Mouse (Mus musculus): Measurements from ENCODE around the gene Man2c1. TPM values are rescaled to one million over a fixed set of nuclear protein-coding genes. Genes with fewer than 3 reads are reported as not detected.

The Man2c1 gene
- polyA plus RNA-seq, 1 experiment from 2014 or later, result 24.8 TPM

DNA sequence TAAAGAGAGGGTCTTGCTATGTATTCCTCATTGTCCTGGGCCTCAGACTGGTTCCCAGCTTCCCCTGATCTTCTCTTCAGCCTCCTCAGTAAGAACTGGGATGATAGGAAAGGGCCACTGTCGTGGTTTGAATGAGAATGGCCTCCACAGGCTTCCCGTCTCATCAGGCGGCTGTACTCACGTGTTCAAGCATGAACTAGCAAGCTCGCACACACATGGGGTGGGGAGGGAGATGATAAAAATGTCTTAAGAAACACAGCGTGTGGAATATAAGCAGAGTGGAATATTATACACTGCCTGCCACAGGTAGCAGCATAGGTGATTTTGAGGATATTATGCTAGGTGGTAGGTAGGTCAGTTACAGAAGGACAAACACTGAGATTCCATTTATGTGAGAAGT lies 18.5 kb downstream of the Man2c1 start:
- H3K27ac ChIP-seq (replicated peaks; ENCODE audit: low read depth, low read length), result no peak overlapping the region
- 73% methylated on average over 6 of the region's 6 CpGs for WGBS
- peak overlapping the region; percentile 85 for H3K4me2 ChIP-seq (ENCODE audit: low read depth, severe bottlenecking)
- peak overlapping the region; percentile 75; the same call in 1 of the 2 replicates for H3K9ac ChIP-seq (ENCODE audit: low read length)
- no peaks in the 10 kb centered on the region for H3K27me3 ChIP-seq (ENCODE audit: control insufficient read depth, insufficient read depth, low read length)
- H3K9me3 ChIP-seq (ENCODE audit: control insufficient read depth, low read length), result no peaks in the 10 kb centered on the region
- peak overlapping the region; percentile 50; the same call in 1 of the 2 replicates for H3K4me3 ChIP-seq (ENCODE audit: low read depth, low read length)
- H3K36me3 ChIP-seq (ENCODE audit: control insufficient read depth, insufficient read depth, low read length), result no peaks in the 10 kb centered on the region
- DNase-seq (ENCODE audit: low spot score) (no peak), ATAC-seq (ENCODE audit: insufficient number of reproducible peaks, low FRiP score, low TSS enrichment, low read depth) (no peak)
- H3K4me1 ChIP-seq (ENCODE audit: control insufficient read depth, insufficient read depth, low read length), result peaks cover 5% of the 10 kb centered on the region

GRCm38 (mm10) chr9:57150192-57150591 lies 19.7 kb downstream of the Man2c1 start:
- Histone ChIP-seq H3K36me3 (ENCODE audit: control insufficient read depth, insufficient read depth, low read length) (no peaks in the 10 kb centered on the region), H3K9me3 (ENCODE audit: control insufficient read depth, low read length) (no peaks in the 10 kb centered on the region), H3K27me3 (ENCODE audit: control insufficient read depth, insufficient read depth, low read length) (no peaks in the 10 kb centered on the region), H3K9ac (ENCODE audit: low read length) (no peak overlapping the region), H3K4me1 (ENCODE audit: control insufficient read depth, insufficient read depth, low read length) (peaks cover 5% of the 10 kb centered on the region), H3K27ac (replicated peaks; ENCODE audit: low read depth, low read length) (no peak overlapping the region), H3K4me3 (ENCODE audit: low read depth, low read length) (no peak overlapping the region), H3K4me2 (ENCODE audit: low read depth, severe bottlenecking) (no peak overlapping the region)
- WGBS, result 80% methylated on average over 5 of the region's 5 CpGs
- no peak for DNase-seq (ENCODE audit: low spot score)
- no peak for ATAC-seq (ENCODE audit: insufficient number of reproducible peaks, low FRiP score, low TSS enrichment, low read depth)

GRCm38 (mm10) chr9:57152331-57152730 lies 21.8 kb downstream of the Man2c1 start:
- H3K36me3 ChIP-seq (ENCODE audit: control insufficient read depth, insufficient read depth, low read length), result no peaks in the 10 kb centered on the region
- no peaks in the 10 kb centered on the region for H3K27me3 ChIP-seq (ENCODE audit: control insufficient read depth, insufficient read depth, low read length)
- ATAC-seq (ENCODE audit: insufficient number of reproducible peaks, low FRiP score, low TSS enrichment, low read depth) (no peak), DNase-seq (ENCODE audit: low spot score) (no peak)
- no peak overlapping the region for H3K27ac ChIP-seq (replicated peaks; ENCODE audit: low read depth, low read length)
- H3K4me1 ChIP-seq (ENCODE audit: control insufficient read depth, insufficient read depth, low read length), result peaks cover 5% of the 10 kb centered on the region
- no peak overlapping the region for H3K9ac ChIP-seq (ENCODE audit: low read length)
- H3K9me3 ChIP-seq (ENCODE audit: control insufficient read depth, low read length), result no peaks in the 10 kb centered on the region
- WGBS, result 35% methylated on average over 6 of the region's 6 CpGs
- H3K4me2 ChIP-seq (ENCODE audit: low read depth, severe bottlenecking), result no peak overlapping the region
- H3K4me3 ChIP-seq (ENCODE audit: low read depth, low read length), result no peak overlapping the region

GRCm38 (mm10) chr9:57156383-57156782 lies 25.9 kb downstream of the Man2c1 start:
- WGBS, result 96% methylated on average over 7 of the region's 7 CpGs
- Histone ChIP-seq H3K27ac (replicated peaks; ENCODE audit: low read depth, low read length) (no peak overlapping the region), H3K4me2 (ENCODE audit: low read depth, severe bottlenecking) (no peak overlapping the region), H3K9ac (ENCODE audit: low read length) (no peak overlapping the region), H3K4me1 (ENCODE audit: control insufficient read depth, insufficient read depth, low read length) (no peaks in the 10 kb centered on the region; the same call in 1 of the 2 replicates), H3K4me3 (ENCODE audit: low read depth, low read length) (no peak overlapping the region), H3K27me3 (ENCODE audit: control insufficient read depth, insufficient read depth, low read length) (no peaks in the 10 kb centered on the region), H3K36me3 (ENCODE audit: control insufficient read depth, insufficient read depth, low read length) (no peaks in the 10 kb centered on the region), H3K9me3 (ENCODE audit: control insufficient read depth, low read length) (no peaks in the 10 kb centered on the region)
- no peak for ATAC-seq (ENCODE audit: insufficient number of reproducible peaks, low FRiP score, low TSS enrichment, low read depth)
- DNase-seq (ENCODE audit: low spot score), result no peak

DNA sequence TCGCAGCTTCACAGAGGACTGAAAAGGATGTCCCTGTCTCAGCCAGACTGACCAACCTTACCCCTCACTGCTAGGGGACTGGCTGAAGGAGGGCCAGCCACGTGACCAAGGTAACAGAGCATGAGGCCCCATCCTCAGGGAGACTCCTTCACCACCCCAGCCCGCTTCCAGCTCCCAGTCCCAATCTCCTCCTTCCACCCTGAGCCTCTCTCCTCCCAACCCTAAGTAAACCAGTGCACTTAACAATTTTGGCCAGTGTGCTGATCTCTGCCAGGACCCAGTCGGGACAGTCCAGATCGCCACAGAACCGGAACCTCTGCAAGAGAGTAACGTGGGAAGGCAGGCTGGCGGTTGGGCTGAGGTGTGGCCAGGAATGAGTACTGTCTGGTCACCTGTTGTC lies 26.3 kb downstream of the Man2c1 start:
- H3K9ac ChIP-seq (ENCODE audit: low read length), result no peak overlapping the region
- H3K36me3 ChIP-seq (ENCODE audit: control insufficient read depth, insufficient read depth, low read length), result no peaks in the 10 kb centered on the region
- DNase-seq (ENCODE audit: low spot score), result no peak
- WGBS, result 86% methylated on average over 8 of the region's 8 CpGs
- H3K9me3 ChIP-seq (ENCODE audit: control insufficient read depth, low read length), result no peaks in the 10 kb centered on the region
- no peak overlapping the region for H3K4me2 ChIP-seq (ENCODE audit: low read depth, severe bottlenecking)
- no peak for ATAC-seq (ENCODE audit: insufficient number of reproducible peaks, low FRiP score, low TSS enrichment, low read depth)
- no peaks in the 10 kb centered on the region; the same call in 1 of the 2 replicates for H3K4me1 ChIP-seq (ENCODE audit: control insufficient read depth, insufficient read depth, low read length)
- H3K27me3 ChIP-seq (ENCODE audit: control insufficient read depth, insufficient read depth, low read length), result no peaks in the 10 kb centered on the region
- H3K27ac ChIP-seq (replicated peaks; ENCODE audit: low read depth, low read length), result no peak overlapping the region
- H3K4me3 ChIP-seq (ENCODE audit: low read depth, low read length), result no peak overlapping the region

GRCm38 (mm10) chr9:57157499-57157898 lies 27.0 kb downstream of the Man2c1 start:
- WGBS, result 38% methylated on average over 13 of the region's 13 CpGs
- no peaks in the 10 kb centered on the region for H3K9me3 ChIP-seq (ENCODE audit: control insufficient read depth, low read length)
- no peaks in the 10 kb centered on the region for H3K27me3 ChIP-seq (ENCODE audit: control insufficient read depth, insufficient read depth, low read length)
- no peak overlapping the region for H3K27ac ChIP-seq (replicated peaks; ENCODE audit: low read depth, low read length)
- no peaks in the 10 kb centered on the region; the same call in 1 of the 2 replicates for H3K4me1 ChIP-seq (ENCODE audit: control insufficient read depth, insufficient read depth, low read length)
- H3K4me3 ChIP-seq (ENCODE audit: low read depth, low read length), result peak overlapping the region; percentile 74
- H3K36me3 ChIP-seq (ENCODE audit: control insufficient read depth, insufficient read depth, low read length), result no peaks in the 10 kb centered on the region
- no peak for ATAC-seq (ENCODE audit: insufficient number of reproducible peaks, low FRiP score, low TSS enrichment, low read depth)
- H3K4me2 ChIP-seq (ENCODE audit: low read depth, severe bottlenecking), result peak overlapping the region; percentile 91
- DNase-seq (ENCODE audit: low spot score), result no peak
- H3K9ac ChIP-seq (ENCODE audit: low read length), result peak overlapping the region; percentile 69

DNA sequence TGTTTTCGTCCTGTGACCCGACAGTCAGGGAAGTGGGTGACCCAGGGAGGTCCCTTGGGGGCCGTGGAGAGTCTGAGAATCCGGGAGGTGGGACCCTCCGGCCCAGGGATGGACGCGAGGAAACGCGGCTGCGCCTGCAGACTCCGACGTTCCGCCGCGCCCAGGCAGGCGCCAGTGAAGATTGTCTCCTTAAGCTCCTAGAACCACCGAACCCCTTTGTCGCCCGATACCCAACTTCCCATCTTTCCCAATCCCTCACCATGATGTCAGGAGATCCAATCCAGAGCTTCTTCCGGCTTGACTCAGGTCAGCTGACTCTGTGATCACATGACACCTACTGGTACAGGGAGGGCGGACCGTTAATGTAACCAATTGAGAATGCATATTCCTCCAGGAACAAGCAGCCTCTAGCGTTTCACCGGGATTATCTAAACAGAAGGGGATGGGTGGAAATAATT lies 27.6 kb downstream of the Man2c1 start, which contains the start of gene Commd4:
Gene Commd4, minus strand, starts transcription at position 319 of the 458 bp plus-strand sequence.
- Histone ChIP-seq H3K27me3 (ENCODE audit: control insufficient read depth, insufficient read depth, low read length) (no peaks in the 10 kb centered on the region), H3K4me3 (ENCODE audit: low read depth, low read length) (peak within 1 kb of the TSS; percentile 74), H3K36me3 (ENCODE audit: control insufficient read depth, insufficient read depth, low read length) (no peaks in the 10 kb centered on the region), H3K9ac (ENCODE audit: low read length) (peak within 1 kb of the TSS; percentile 69), H3K27ac (replicated peaks; ENCODE audit: low read depth, low read length) (no peak within 1 kb of the TSS), H3K9me3 (ENCODE audit: control insufficient read depth, low read length) (no peaks in the 10 kb centered on the region), H3K4me2 (ENCODE audit: low read depth, severe bottlenecking) (peak within 1 kb of the TSS; percentile 91), H3K4me1 (ENCODE audit: control insufficient read depth, insufficient read depth, low read length) (no peaks in the 10 kb centered on the region; the same call in 1 of the 2 replicates)
- peak; percentile 94 for DNase-seq (ENCODE audit: low spot score)
- peak; percentile 71; the same call in 1 of the 2 replicates for ATAC-seq (ENCODE audit: insufficient number of reproducible peaks, low FRiP score, low TSS enrichment, low read depth)
- under 1% methylated on average over 24 of the region's 24 CpGs for WGBS

GRCm38 (mm10) chr9:57158506-57158905 lies 28.0 kb downstream of the Man2c1 start:
- Histone ChIP-seq H3K4me2 (ENCODE audit: low read depth, severe bottlenecking) (peak overlapping the region; percentile 91), H3K9ac (ENCODE audit: low read length) (no peak overlapping the region), H3K4me1 (ENCODE audit: control insufficient read depth, insufficient read depth, low read length) (no peaks in the 10 kb centered on the region; the same call in 1 of the 2 replicates), H3K4me3 (ENCODE audit: low read depth, low read length) (peak overlapping the region; percentile 74), H3K27ac (replicated peaks; ENCODE audit: low read depth, low read length) (no peak overlapping the region), H3K27me3 (ENCODE audit: control insufficient read depth, insufficient read depth, low read length) (no peaks in the 10 kb centered on the region), H3K9me3 (ENCODE audit: control insufficient read depth, low read length) (no peaks in the 10 kb centered on the region), H3K36me3 (ENCODE audit: control insufficient read depth, insufficient read depth, low read length) (no peaks in the 10 kb centered on the region)
- WGBS, result 46% methylated on average over 11 of the region's 11 CpGs
- ATAC-seq (ENCODE audit: insufficient number of reproducible peaks, low FRiP score, low TSS enrichment, low read depth), result no peak
- no peak for DNase-seq (ENCODE audit: low spot score)

DNA sequence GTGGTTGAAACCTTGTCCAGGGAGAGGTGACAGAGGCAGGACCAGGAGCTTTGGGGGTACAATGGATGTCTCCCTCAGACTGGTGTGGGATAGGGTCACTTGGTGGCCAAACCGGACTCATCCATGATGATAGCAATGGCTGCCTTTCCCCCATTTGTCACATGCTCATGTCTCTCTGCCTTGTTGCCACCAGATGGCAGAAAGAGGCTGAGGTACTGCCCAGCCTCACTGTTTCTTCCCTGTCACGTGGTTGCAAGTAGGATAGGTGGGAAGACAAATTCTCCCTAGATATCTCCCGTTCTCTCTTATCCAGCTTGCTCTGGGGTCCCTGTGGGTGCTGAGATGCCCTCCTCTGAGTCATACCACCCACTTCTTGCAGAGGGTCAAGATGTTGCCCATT lies 32.0 kb downstream of the Man2c1 start:
- Histone ChIP-seq H3K9ac (ENCODE audit: low read length) (no peak overlapping the region), H3K4me3 (ENCODE audit: low read depth, low read length) (no peak overlapping the region), H3K36me3 (ENCODE audit: control insufficient read depth, insufficient read depth, low read length) (no peaks in the 10 kb centered on the region), H3K4me2 (ENCODE audit: low read depth, severe bottlenecking) (no peak overlapping the region), H3K9me3 (ENCODE audit: control insufficient read depth, low read length) (no peaks in the 10 kb centered on the region), H3K27me3 (ENCODE audit: control insufficient read depth, insufficient read depth, low read length) (no peaks in the 10 kb centered on the region), H3K4me1 (ENCODE audit: control insufficient read depth, insufficient read depth, low read length) (no peaks in the 10 kb centered on the region; the same call in 1 of the 2 replicates), H3K27ac (replicated peaks; ENCODE audit: low read depth, low read length) (no peak overlapping the region)
- ATAC-seq (ENCODE audit: insufficient number of reproducible peaks, low FRiP score, low TSS enrichment, low read depth) (no peak), DNase-seq (ENCODE audit: low spot score) (peak; percentile 32)
- 17% methylated on average over 3 of the region's 3 CpGs for WGBS
